Mouse (Mus musculus) G1E (cell line): ENCODE results near the gene Onecut1.

Experiments
- CTCF ChIP-seq: IDR thresholded peaks from 2 replicates; pipeline ENCODE4 v1.5.1; 2012; ENCODE audit warnings: low read depth, low read length, inconsistent platforms, mixed read lengths
- GATA1 ChIP-seq: IDR thresholded peaks from 2 replicates; pipeline ENCODE4 v1.6.1; 2012; ENCODE audit warnings: borderline replicate concordance, low read length, inconsistent platforms, mixed read lengths
- TAL1 ChIP-seq: conservative IDR thresholded peaks from 2 replicates; pipeline ENCODE4 v1.6.1; 2012; ENCODE audit warnings: low read depth, low read length, inconsistent platforms, mixed read lengths

DNA sequence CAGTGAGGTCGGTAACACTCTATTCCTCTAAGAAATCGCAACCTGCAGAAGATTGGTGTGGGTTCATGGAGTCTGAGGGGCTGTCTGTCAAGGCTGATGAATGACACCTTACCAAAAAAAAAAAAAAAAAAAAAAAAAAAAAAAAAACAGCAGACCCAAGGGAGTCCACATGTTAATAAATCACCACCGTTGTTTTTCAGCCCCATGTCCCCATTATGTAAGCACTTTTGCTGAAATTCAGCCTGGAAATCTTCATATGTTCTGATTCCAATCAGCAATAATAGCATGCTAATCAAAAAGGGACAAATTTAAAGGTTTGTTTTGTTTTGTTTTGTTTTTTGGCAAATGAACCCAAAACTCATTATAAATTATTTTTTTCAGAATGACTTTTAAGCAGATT lies 53.9 kb downstream of the Onecut1 start:
- no peak for TF ChIP-seq CTCF
- TF ChIP-seq GATA1 = no peak
- no peak for TF ChIP-seq TAL1
